Mouse (Mus musculus): ENCODE results near the gene Igf2bp2. TPM values are rescaled to one million over a fixed set of nuclear protein-coding genes. Genes with fewer than 3 reads are reported as not detected.

Gene Igf2bp2
- polyA plus RNA-seq, 1 experiment = 3.5 TPM

DNA sequence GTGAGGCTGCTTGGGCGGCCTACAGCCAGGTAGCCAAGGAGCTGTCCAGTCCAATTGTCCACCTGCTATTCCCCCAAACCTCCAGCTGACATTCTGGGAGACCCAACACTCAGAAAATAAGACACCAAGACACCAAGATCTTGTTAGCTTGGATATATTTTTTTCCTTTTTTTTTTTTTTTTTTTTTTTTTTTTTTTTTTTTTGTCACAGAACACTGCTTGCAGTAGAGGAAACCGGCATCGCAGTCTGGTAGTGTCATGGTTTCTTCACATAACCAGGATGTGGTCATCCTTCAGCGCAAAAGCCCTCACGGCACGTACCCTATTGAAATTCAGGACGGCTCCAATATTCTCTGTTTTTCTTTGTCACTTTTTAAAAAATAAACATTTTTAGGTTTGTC lies 104.2 kb downstream of the Igf2bp2 start:
- H3K27ac ChIP-seq (replicated peaks; ENCODE audit: low read depth, low read length) = no peak overlapping the region
- H3K4me3 ChIP-seq (ENCODE audit: insufficient read depth, low read depth, low read length) = no peak overlapping the region
- no peaks in the 10 kb centered on the region for H3K4me1 ChIP-seq (ENCODE audit: control insufficient read depth, insufficient read depth, insufficient read length, low read length)

DNA sequence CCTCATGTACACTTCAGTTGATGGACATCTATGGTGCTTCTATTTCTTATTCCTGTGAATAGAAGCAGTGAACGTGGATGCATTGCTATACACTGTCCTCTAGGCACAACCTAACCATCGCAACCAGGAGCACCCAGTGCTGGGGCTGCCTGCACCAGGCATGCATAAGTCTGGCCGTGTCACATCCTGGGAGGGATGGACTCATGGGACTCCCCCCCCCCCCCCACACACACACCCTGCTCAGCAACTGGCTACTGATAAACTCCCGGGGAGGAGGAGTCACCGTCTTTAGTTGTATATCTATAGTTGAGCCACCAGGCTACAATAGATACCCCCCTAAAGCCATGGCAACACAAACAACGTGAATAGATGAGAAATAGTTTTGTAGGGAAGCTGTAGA lies 105.6 kb downstream of the Igf2bp2 start:
- Histone ChIP-seq H3K4me1 (ENCODE audit: control insufficient read depth, insufficient read depth, insufficient read length, low read length) (no peaks in the 10 kb centered on the region), H3K4me3 (ENCODE audit: insufficient read depth, low read depth, low read length) (no peak overlapping the region), H3K27ac (replicated peaks; ENCODE audit: low read depth, low read length) (no peak overlapping the region)

DNA sequence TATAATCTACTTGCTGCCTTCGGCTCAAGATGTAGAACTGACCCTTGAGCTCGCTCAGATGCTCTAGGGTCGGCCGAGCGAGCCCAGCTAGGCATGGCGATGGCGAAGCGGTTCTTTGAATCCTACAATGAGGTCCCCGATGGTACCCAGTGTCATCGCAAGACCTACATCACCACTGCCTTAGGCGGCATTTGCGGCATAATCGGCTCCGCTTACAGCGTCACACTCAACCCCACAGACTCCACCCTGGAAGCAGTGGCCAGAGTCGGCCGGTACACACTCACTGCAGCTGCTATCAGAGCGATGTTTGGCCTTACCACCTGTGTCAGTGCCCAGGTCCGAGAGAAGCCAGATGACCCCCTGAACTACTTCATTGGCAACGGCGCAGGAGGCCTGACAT lies 109.7 kb downstream of the Igf2bp2 start:
- no peaks in the 10 kb centered on the region for H3K4me1 ChIP-seq (ENCODE audit: control insufficient read depth, insufficient read depth, insufficient read length, low read length)
- H3K4me3 ChIP-seq (ENCODE audit: insufficient read depth, low read depth, low read length) = no peak overlapping the region
- H3K27ac ChIP-seq (replicated peaks; ENCODE audit: low read depth, low read length) = no peak overlapping the region

GRCm38 (mm10) chr16:22046739-22047366 lies 116.2 kb downstream of the Igf2bp2 start:
- Histone ChIP-seq H3K27ac (replicated peaks; ENCODE audit: low read depth, low read length) (no peak overlapping the region), H3K4me1 (ENCODE audit: control insufficient read depth, insufficient read depth, insufficient read length, low read length) (no peaks in the 10 kb centered on the region), H3K4me3 (ENCODE audit: insufficient read depth, low read depth, low read length) (no peak overlapping the region)

DNA sequence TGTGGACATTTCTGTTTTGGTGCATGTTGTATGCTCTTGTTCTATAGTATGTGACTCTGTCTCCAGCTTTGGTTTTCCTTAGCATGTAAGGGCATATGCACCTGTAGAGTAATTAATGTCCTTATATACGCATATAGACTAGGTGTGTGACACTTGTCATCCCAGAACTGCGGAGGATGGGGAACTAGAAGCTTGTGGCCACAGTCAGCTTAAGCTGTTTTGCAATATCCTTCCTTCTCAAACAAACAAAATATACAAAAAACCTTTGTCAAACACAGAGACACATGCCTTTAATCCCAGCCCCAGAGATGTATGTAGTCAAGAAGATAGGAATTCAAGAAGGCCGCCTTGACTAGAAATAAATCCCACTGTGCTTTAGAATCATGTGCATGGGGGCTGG lies 117.2 kb downstream of the Igf2bp2 start:
- Histone ChIP-seq H3K4me3 (ENCODE audit: insufficient read depth, low read depth, low read length) (no peak overlapping the region), H3K4me1 (ENCODE audit: control insufficient read depth, insufficient read depth, insufficient read length, low read length) (no peaks in the 10 kb centered on the region)

GRCm38 (mm10) chr16:22043830-22044229 lies 119.3 kb downstream of the Igf2bp2 start:
- Histone ChIP-seq H3K4me1 (ENCODE audit: control insufficient read depth, insufficient read depth, insufficient read length, low read length) (no peaks in the 10 kb centered on the region), H3K4me3 (ENCODE audit: insufficient read depth, low read depth, low read length) (no peak overlapping the region), H3K27ac (replicated peaks; ENCODE audit: low read depth, low read length) (no peak overlapping the region)

More for the DNA sequence above, 117.2 kb downstream of the Igf2bp2 start:
- H3K27ac ChIP-seq (replicated peaks; ENCODE audit: low read depth, low read length) = no peak overlapping the region

DNA sequence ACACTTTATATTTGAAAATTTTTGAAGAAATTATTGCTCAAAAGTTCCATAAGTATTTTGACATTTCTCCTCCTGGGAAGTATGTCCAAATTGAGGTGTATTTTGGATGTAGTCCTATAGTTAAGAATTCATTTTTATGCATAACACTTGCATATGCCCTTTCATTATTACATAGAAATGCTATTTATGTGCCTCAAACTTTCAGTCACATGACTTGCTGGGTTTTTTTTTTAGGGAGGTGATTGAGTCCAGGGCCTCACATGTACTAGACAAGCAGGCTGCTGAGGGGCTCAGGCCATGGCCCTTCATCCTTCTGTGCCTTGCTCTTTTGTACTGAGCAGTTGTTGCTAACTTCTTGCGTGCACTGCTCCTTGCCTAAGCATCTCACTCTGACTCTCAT lies 123.1 kb downstream of the Igf2bp2 start:
- no peak overlapping the region for H3K27ac ChIP-seq (replicated peaks; ENCODE audit: low read depth, low read length)
- H3K4me1 ChIP-seq (ENCODE audit: control insufficient read depth, insufficient read depth, insufficient read length, low read length) = no peaks in the 10 kb centered on the region
- no peak overlapping the region for H3K4me3 ChIP-seq (ENCODE audit: insufficient read depth, low read depth, low read length)

DNA sequence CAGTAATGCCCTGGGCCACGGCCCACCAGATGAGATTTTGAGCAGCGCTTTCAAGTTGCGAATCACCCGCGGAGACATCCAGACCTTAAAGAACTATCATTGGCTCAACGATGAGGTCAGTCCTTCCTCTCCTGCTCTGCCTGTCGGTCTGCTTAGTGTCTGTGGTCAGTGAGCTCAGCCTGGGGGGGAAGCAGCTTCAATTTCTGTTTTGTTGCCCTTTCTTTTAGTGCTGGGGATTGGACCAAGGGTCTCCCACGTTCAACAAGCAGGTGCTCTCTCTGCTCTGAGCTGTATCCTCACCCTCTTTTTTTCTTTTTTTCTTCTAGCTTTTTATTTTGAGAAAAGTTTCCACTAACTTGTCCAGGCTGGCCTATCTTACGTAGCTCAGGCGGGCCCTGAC lies 124.5 kb downstream of the Igf2bp2 start:
- H3K27ac ChIP-seq (replicated peaks; ENCODE audit: low read depth, low read length) = no peak overlapping the region
- H3K4me1 ChIP-seq (ENCODE audit: control insufficient read depth, insufficient read depth, insufficient read length, low read length) = no peaks in the 10 kb centered on the region
- no peak overlapping the region for H3K4me3 ChIP-seq (ENCODE audit: insufficient read depth, low read depth, low read length)

DNA sequence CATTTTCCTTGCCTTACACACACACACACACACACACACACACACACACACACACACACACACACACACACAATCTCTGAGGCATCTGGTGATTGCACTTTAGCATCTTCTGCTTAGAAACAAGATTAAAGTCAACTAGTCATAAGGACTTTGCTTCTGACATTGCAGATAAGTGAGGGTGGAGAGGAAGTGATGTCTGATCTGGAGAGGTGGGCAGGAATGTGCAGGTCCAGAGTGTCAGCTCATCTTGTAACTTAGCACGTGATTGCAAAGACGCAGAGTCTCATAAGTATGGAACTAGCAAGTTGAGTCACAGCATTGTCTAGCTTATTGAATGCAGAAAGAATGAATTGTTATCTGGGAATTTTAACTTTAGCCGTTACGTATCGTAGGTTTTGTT lies 135.6 kb downstream of the Igf2bp2 start:
- no peaks in the 10 kb centered on the region for H3K4me1 ChIP-seq (ENCODE audit: control insufficient read depth, insufficient read depth, insufficient read length, low read length)
- H3K27ac ChIP-seq (replicated peaks; ENCODE audit: low read depth, low read length) = no peak overlapping the region
- no peak overlapping the region for H3K4me3 ChIP-seq (ENCODE audit: insufficient read depth, low read depth, low read length)

DNA sequence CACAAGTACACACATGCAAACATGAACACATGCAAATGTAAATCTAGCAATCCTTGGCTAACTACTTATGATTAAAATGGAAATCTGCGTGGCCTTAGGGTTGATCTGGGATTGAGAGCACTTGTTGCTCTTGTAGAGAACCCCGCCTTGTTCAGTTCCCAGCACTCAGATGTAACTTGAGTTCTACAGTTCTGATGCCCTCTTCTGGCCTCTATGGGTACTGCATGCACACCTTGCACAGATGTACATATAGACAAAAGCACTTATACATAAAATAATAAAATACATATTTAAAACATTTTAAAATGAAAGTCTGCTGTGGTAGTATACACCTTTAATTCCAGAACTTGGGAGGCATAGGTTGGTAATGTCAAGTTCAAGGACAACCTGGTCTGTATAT lies 141.0 kb downstream of the Igf2bp2 start:
- Histone ChIP-seq H3K4me1 (ENCODE audit: control insufficient read depth, insufficient read depth, insufficient read length, low read length) (no peaks in the 10 kb centered on the region), H3K4me3 (ENCODE audit: insufficient read depth, low read depth, low read length) (no peak overlapping the region), H3K27ac (replicated peaks; ENCODE audit: low read depth, low read length) (no peak overlapping the region)

- Histone ChIP-seq H3K27ac (replicated peaks; ENCODE audit: low read depth, low read length) (no peak overlapping the region), H3K4me1 (ENCODE audit: control insufficient read depth, insufficient read depth, insufficient read length, low read length) (no peaks in the 10 kb centered on the region), H3K4me3 (ENCODE audit: insufficient read depth, low read depth, low read length) (no peak overlapping the region)
Observed at GRCm38 (mm10) chr16:22015569-22015968, 147.5 kb downstream of the Igf2bp2 start.

- peak overlapping the region; percentile 28 for H3K27ac ChIP-seq (replicated peaks; ENCODE audit: low read depth, low read length)
- H3K4me1 ChIP-seq (ENCODE audit: control insufficient read depth, insufficient read depth, insufficient read length, low read length) = no peaks in the 10 kb centered on the region
- peak overlapping the region; percentile 96 for H3K4me3 ChIP-seq (ENCODE audit: insufficient read depth, low read depth, low read length)
Observed at GRCm38 (mm10) chr16:22009596-22009995, 153.5 kb downstream of the Igf2bp2 start.

GRCm38 (mm10) chr16:22009099-22009584 lies 154.0 kb downstream of the Igf2bp2 start, which contains the start of gene Senp2:
Gene Senp2 (plus strand): TSS chr16:22009484.
- Histone ChIP-seq H3K27ac (replicated peaks; ENCODE audit: low read depth, low read length) (peak within 1 kb of the TSS; percentile 28), H3K4me1 (ENCODE audit: control insufficient read depth, insufficient read depth, insufficient read length, low read length) (no peaks in the 10 kb centered on the region), H3K4me3 (ENCODE audit: insufficient read depth, low read depth, low read length) (peak within 1 kb of the TSS; percentile 96)

Other genes with a start within 250 kb of the Igf2bp2 start
- gene Tmem41a, start 215.7 kb downstream of the Igf2bp2 start, polyA plus RNA-seq (2012; ENCODE audit: insufficient read depth, insufficient read length, missing spikeins) = 16.1 and 20.4 TPM in 2 replicates
- gene Liph, start 167.6 kb downstream of the Igf2bp2 start, polyA plus RNA-seq (2012; ENCODE audit: insufficient read depth, insufficient read length, missing spikeins) = not detected in 2 replicates
- gene Senp2, start 153.8 kb downstream of the Igf2bp2 start, polyA plus RNA-seq (2012; ENCODE audit: insufficient read depth, insufficient read length, missing spikeins) = 23.1 and 23.3 TPM in 2 replicates
- 64.5 and 67.0 TPM in 2 replicates for gene Tra2b, start 102.7 kb upstream of the Igf2bp2 start, polyA plus RNA-seq (2012; ENCODE audit: insufficient read depth, insufficient read length, missing spikeins)

Data from brown adipose tissue, adult 24 weeks (tissue).